Comparison of ENCODE assay signal across 7 mouse cellular contexts in genomic region chr7:45567112-45567779, GRCm38 (mm10). TPM values are rescaled to one million over a fixed set of nuclear protein-coding genes. Genes with fewer than 3 reads are reported as not detected.
DNase-seq lines count a peak whose midpoint lies in the region; ATAC-seq and TF ChIP-seq lines count a peak whose summit lies in the region.

No protein-coding gene starts in this region.

- no peak for ATAC-seq in lung, embryonic 16.5 days (ENCODE audit: low read depth)
- ATAC-seq in forebrain, embryonic 15.5 days (replicated peaks), result no peak
- no peak for ATAC-seq in limb, embryonic 14.5 days (ENCODE audit: low FRiP score, low read depth)
- no peak for ATAC-seq in stomach, embryonic 14.5 days (ENCODE audit: insufficient number of reproducible peaks, insufficient read depth, low FRiP score, low read depth)

- DNase-seq in lung, postnatal 25 days (ENCODE audit: low spot score), result no peak
- DNase-seq in limb, embryonic 14.5 days (ENCODE audit: low spot score), result no peak
- DNase-seq in natural killer cell, adult 2 months (ENCODE audit: low spot score in 2 of 2), result no peak
- DNase-seq in frontal cortex, postnatal 36 days (ENCODE audit: low spot score in 2 of 2), result no peak

- no peaks in the 10 kb centered on the region for H3K27me3 ChIP-seq in lung, embryonic 16.5 days (ENCODE audit: control insufficient read depth, insufficient read depth, low read depth, low read length)
- H3K27me3 ChIP-seq in forebrain, embryonic 15.5 days, result no peaks in the 10 kb centered on the region
- no peaks in the 10 kb centered on the region for H3K27me3 ChIP-seq in limb, embryonic 14.5 days (ENCODE audit: control insufficient read depth, insufficient read depth, low read length)
- H3K27me3 ChIP-seq in stomach, embryonic 14.5 days (ENCODE audit: control insufficient read depth, insufficient read depth, low read length), result no peaks in the 10 kb centered on the region

- no peaks in the 10 kb centered on the region for H3K9me3 ChIP-seq in lung, embryonic 16.5 days (ENCODE audit: control insufficient read depth, low read length)
- no peaks in the 10 kb centered on the region for H3K9me3 ChIP-seq in forebrain, embryonic 15.5 days
- no peaks in the 10 kb centered on the region for H3K9me3 ChIP-seq in limb, embryonic 14.5 days (ENCODE audit: control insufficient read depth, low read length)
- H3K9me3 ChIP-seq in stomach, embryonic 14.5 days (ENCODE audit: control insufficient read depth, low read depth, low read length), result no peaks in the 10 kb centered on the region

- TF ChIP-seq POLR2A in limb, embryonic 14.5 days (IDR thresholded peaks at IDR 0.05; ENCODE audit: borderline replicate concordance, extremely low read depth, insufficient read depth, insufficient read length), result no peak

- WGBS in lung, embryonic 16.5 days, result 64% methylated on average over 8 of the region's 8 CpGs
- WGBS in forebrain, embryonic 15.5 days, result 67% methylated on average over 8 of the region's 8 CpGs
- WGBS in limb, embryonic 14.5 days, result 62% methylated on average over 8 of the region's 8 CpGs
- 60% methylated on average over 8 of the region's 8 CpGs for WGBS in stomach, embryonic 14.5 days

- peak overlapping the region; percentile 77 for H3K27ac ChIP-seq in lung, embryonic 16.5 days (ENCODE audit: low read length)
- H3K27ac ChIP-seq in forebrain, embryonic 15.5 days (replicated peaks), result peak overlapping the region; percentile 56; the same call in 1 of the 2 replicates
- H3K27ac ChIP-seq in limb, embryonic 14.5 days (replicated peaks; ENCODE audit: low read depth, low read length), result peak overlapping the region; percentile 65; the same call in 1 of the 2 replicates
- H3K27ac ChIP-seq in stomach, embryonic 14.5 days (ENCODE audit: low read length), result peak overlapping the region; percentile 66; the same call in 1 of the 2 replicates

- no peak overlapping the region for H3K4me3 ChIP-seq in lung, embryonic 16.5 days (ENCODE audit: low read length)
- H3K4me3 ChIP-seq in forebrain, embryonic 15.5 days, result peak overlapping the region; percentile 48; the same call in 1 of the 2 replicates
- peak overlapping the region; percentile 47 for H3K4me3 ChIP-seq in limb, embryonic 14.5 days (replicated peaks; ENCODE audit: low read length)
- peak overlapping the region; percentile 34; the same call in 1 of the 2 replicates for H3K4me3 ChIP-seq in stomach, embryonic 14.5 days (ENCODE audit: low read depth, low read length)

- peaks cover 30% of the 10 kb centered on the region for H3K4me1 ChIP-seq in lung, embryonic 16.5 days (replicated peaks; ENCODE audit: control insufficient read depth, insufficient read depth, low read length)
- peaks cover 32% of the 10 kb centered on the region for H3K4me1 ChIP-seq in forebrain, embryonic 15.5 days
- H3K4me1 ChIP-seq in limb, embryonic 14.5 days (ENCODE audit: control insufficient read depth, insufficient read depth, low read length), result peaks cover 21% of the 10 kb centered on the region
- H3K4me1 ChIP-seq in stomach, embryonic 14.5 days (ENCODE audit: control insufficient read depth, insufficient read depth, low read length), result peaks cover 14% of the 10 kb centered on the region

- H3K4me2 ChIP-seq in lung, embryonic 16.5 days (ENCODE audit: low read depth, low read length), result peak overlapping the region; percentile 65
- peak overlapping the region; percentile 76 for H3K4me2 ChIP-seq in forebrain, embryonic 15.5 days (replicated peaks)
- peak overlapping the region; percentile 80; the same call in 1 of the 2 replicates for H3K4me2 ChIP-seq in limb, embryonic 14.5 days (replicated peaks; ENCODE audit: low read depth, low read length, severe bottlenecking)
- H3K4me2 ChIP-seq in stomach, embryonic 14.5 days (replicated peaks; ENCODE audit: low read depth, low read length), result peak overlapping the region; percentile 41

- H3K36me3 ChIP-seq in lung, embryonic 16.5 days (ENCODE audit: control insufficient read depth, insufficient read depth, low read length), result no peaks in the 10 kb centered on the region
- H3K36me3 ChIP-seq in forebrain, embryonic 15.5 days, result no peaks in the 10 kb centered on the region
- no peaks in the 10 kb centered on the region for H3K36me3 ChIP-seq in limb, embryonic 14.5 days (ENCODE audit: control insufficient read depth, insufficient read depth, low read length)
- no peaks in the 10 kb centered on the region for H3K36me3 ChIP-seq in stomach, embryonic 14.5 days (ENCODE audit: control insufficient read depth, insufficient read depth, low read length)

- H3K9ac ChIP-seq in lung, embryonic 16.5 days (ENCODE audit: low read length), result peak overlapping the region; percentile 58
- no peak overlapping the region for H3K9ac ChIP-seq in forebrain, embryonic 15.5 days (replicated peaks)
- 0 out of 2 replicates have a peak overlapping the region, but pooled peaks have one; percentile 50 for H3K9ac ChIP-seq in limb, embryonic 14.5 days (ENCODE audit: low read depth, low read length, severe bottlenecking)
- no peak overlapping the region for H3K9ac ChIP-seq in stomach, embryonic 14.5 days (replicated peaks; ENCODE audit: low read depth, low read length)

RNA-seq across cellular contexts. Expression of gene Bcat2, which starts 2.7 kb away (rescaled TPM):
- 59.5 and 60.0 TPM in 2 replicates for polyA plus RNA-seq in lung, embryonic 16.5 days (2015; fragmentation: Nextera tagmentation; extraction: Ambion mirVana)
- 21.6 and 23.3 TPM in 2 replicates for polyA plus RNA-seq in forebrain, embryonic 15.5 days (2015; fragmentation: Nextera tagmentation; extraction: Ambion mirVana)
- 67.6 and 71.5 TPM in 2 replicates for polyA plus RNA-seq in limb, embryonic 14.5 days (2012; rRNA removed)
- 57.2 and 60.4 TPM in 2 replicates for polyA plus RNA-seq in limb, embryonic 14.5 days (2014; fragmentation: Nextera tagmentation; extraction: Ambion mirVana)
- polyA plus RNA-seq in stomach, embryonic 14.5 days (2014; fragmentation: Nextera tagmentation; extraction: Ambion mirVana), result 61.6 and 63.4 TPM in 2 replicates

RNA-seq across cellular contexts. Expression of gene Hsd17b14, which starts 12.6 kb away (rescaled TPM):
- 0.72 and 0.84 TPM in 2 replicates for polyA plus RNA-seq in lung, embryonic 16.5 days (2015; fragmentation: Nextera tagmentation; extraction: Ambion mirVana)
- polyA plus RNA-seq in forebrain, embryonic 15.5 days (2015; fragmentation: Nextera tagmentation; extraction: Ambion mirVana), result not detected in 2 replicates
- 1.1 and 1.2 TPM in 2 replicates for polyA plus RNA-seq in limb, embryonic 14.5 days (2012; rRNA removed)
- 0.44 and 0.92 TPM in 2 replicates for polyA plus RNA-seq in limb, embryonic 14.5 days (2014; fragmentation: Nextera tagmentation; extraction: Ambion mirVana)
- 1.8 and 1.9 TPM in 2 replicates for polyA plus RNA-seq in stomach, embryonic 14.5 days (2014; fragmentation: Nextera tagmentation; extraction: Ambion mirVana)

RNA-seq across cellular contexts. Expression of gene Plekha4, which starts 41.1 kb away (rescaled TPM):
- polyA plus RNA-seq in lung, embryonic 16.5 days (2015; fragmentation: Nextera tagmentation; extraction: Ambion mirVana), result 2.3 and 3.4 TPM in 2 replicates
- polyA plus RNA-seq in forebrain, embryonic 15.5 days (2015; fragmentation: Nextera tagmentation; extraction: Ambion mirVana), result 0.72 and 0.92 TPM in 2 replicates
- polyA plus RNA-seq in limb, embryonic 14.5 days (2012; rRNA removed), result 13.1 and 17.2 TPM in 2 replicates
- polyA plus RNA-seq in limb, embryonic 14.5 days (2014; fragmentation: Nextera tagmentation; extraction: Ambion mirVana), result 4.3 and 4.6 TPM in 2 replicates
- polyA plus RNA-seq in stomach, embryonic 14.5 days (2014; fragmentation: Nextera tagmentation; extraction: Ambion mirVana), result 1.5 and 2.6 TPM in 2 replicates

RNA-seq across cellular contexts. Expression of gene Ppp1r15a, which starts 41.2 kb away (rescaled TPM):
- 22.4 and 29.0 TPM in 2 replicates for polyA plus RNA-seq in lung, embryonic 16.5 days (2015; fragmentation: Nextera tagmentation; extraction: Ambion mirVana)
- 15.4 and 15.6 TPM in 2 replicates for polyA plus RNA-seq in forebrain, embryonic 15.5 days (2015; fragmentation: Nextera tagmentation; extraction: Ambion mirVana)
- polyA plus RNA-seq in limb, embryonic 14.5 days (2012; rRNA removed), result 27.5 and 29.8 TPM in 2 replicates
- 21.2 and 22.1 TPM in 2 replicates for polyA plus RNA-seq in limb, embryonic 14.5 days (2014; fragmentation: Nextera tagmentation; extraction: Ambion mirVana)
- polyA plus RNA-seq in stomach, embryonic 14.5 days (2014; fragmentation: Nextera tagmentation; extraction: Ambion mirVana), result 12.7 and 18.3 TPM in 2 replicates

RNA-seq across cellular contexts. Expression of gene Fgf21, which starts 48.0 kb away (rescaled TPM):
- polyA plus RNA-seq in lung, embryonic 16.5 days (2015; fragmentation: Nextera tagmentation; extraction: Ambion mirVana), result 0.16 and 0.91 TPM in 2 replicates
- polyA plus RNA-seq in forebrain, embryonic 15.5 days (2015; fragmentation: Nextera tagmentation; extraction: Ambion mirVana), result not detected in 2 replicates
- polyA plus RNA-seq in limb, embryonic 14.5 days (2012; rRNA removed), result 0.58 and 0.73 TPM in 2 replicates
- 0.43 and 0.66 TPM in 2 replicates for polyA plus RNA-seq in limb, embryonic 14.5 days (2014; fragmentation: Nextera tagmentation; extraction: Ambion mirVana)
- polyA plus RNA-seq in stomach, embryonic 14.5 days (2014; fragmentation: Nextera tagmentation; extraction: Ambion mirVana), result 0.36 and 0.55 TPM in 2 replicates

Comparison
In these comparisons a context has a peak if more than half of its experiments do, and no peak if none do; other contexts are left out.
1. H3K9ac ChIP-seq: peak in lung, embryonic 16.5 days (single experiment) and limb, embryonic 14.5 days (single experiment); none in forebrain, embryonic 15.5 days (single experiment) and stomach, embryonic 14.5 days (single experiment).
2. Peak in every context shown above with its lines, with median percentiles within 50 percentile points of each other: H3K27ac ChIP-seq and H3K4me2 ChIP-seq.